Mouse (Mus musculus) ES-E14 (cell line): ENCODE results near the gene Nid1.
"Not testable (repeated sequence)": the region's sequence is repeated elsewhere in the genome, so short reads cannot be mapped to it uniquely, and the experiment has no call there.

ENCODE experiments used
- CHD2 ChIP-seq: IDR thresholded peaks from 2 replicates; pipeline ENCODE4 v1.6.1; 2014; ENCODE audit warnings: mild to moderate bottlenecking, low read depth, low read length, inconsistent platforms
- HCFC1 ChIP-seq: IDR thresholded peaks from 2 replicates; pipeline ENCODE4 v1.6.1; 2012; ENCODE audit warnings: low read length, inconsistent platforms, borderline replicate concordance; ENCODE audit not compliant: insufficient read depth
- MAFK ChIP-seq: IDR thresholded peaks from 2 replicates; pipeline ENCODE4 v1.6.1; 2014; ENCODE audit warnings: mild to moderate bottlenecking, low read depth, low read length, inconsistent platforms; ENCODE audit not compliant: insufficient read depth
- ZC3H11A ChIP-seq: IDR thresholded peaks from 2 replicates; pipeline ENCODE4 v1.6.1; 2012; ENCODE audit warnings: low read depth, mild to moderate bottlenecking, inconsistent platforms, low read length, borderline replicate concordance
- ZNF384 ChIP-seq: IDR thresholded peaks from 2 replicates; pipeline ENCODE4 v1.6.1; 2012; ENCODE audit warnings: low read depth, low read length, inconsistent platforms

GRCm38 (mm10) chr13:13437460-13438015 lies at the start of gene Nid1:
- not testable (repeated sequence) for TF ChIP-seq MAFK, ZNF384, ZC3H11A, HCFC1, CHD2
